Mouse (Mus musculus) lung, adult 18-20 months (tissue): Measurements from ENCODE around the gene Paqr4.
"Not testable (repeated sequence)": the region's sequence is repeated elsewhere in the genome, so short reads cannot be mapped to it uniquely, and the experiment has no call there.

ENCODE experiments used
- DNase-seq, 2 experiments: peaks; one replicate each; pipeline ENCODE4 v3.0.0; 2022; ENCODE audit warnings: mixed read lengths in 2 of 2

Paqr4 gene

DNA sequence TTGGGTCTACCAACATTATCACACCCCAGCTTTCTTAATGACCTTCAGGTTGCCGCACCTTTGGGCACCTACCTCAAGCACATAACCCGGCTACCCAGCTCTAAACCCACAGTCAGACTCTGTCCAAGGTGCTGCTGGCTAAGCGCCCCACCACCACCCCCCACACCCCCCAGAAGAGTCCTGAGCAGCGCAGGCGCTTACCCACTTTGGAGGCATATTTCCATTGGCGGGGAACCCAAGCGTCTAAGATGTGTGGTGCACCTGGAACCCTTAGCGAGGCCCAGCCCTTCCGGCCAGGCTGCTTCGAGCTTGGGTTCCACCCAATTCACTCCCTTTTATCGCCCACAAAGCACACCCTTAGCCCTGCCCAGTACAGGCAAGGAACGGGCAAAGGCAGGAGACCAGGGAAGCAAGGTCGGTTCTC, at the start of gene Paqr4:
Paqr4 (minus strand) TSS at position 270 of the 424 bp plus-strand sequence.
- DNase-seq: peak in 1 of 2 experiments; percentile 44

DNA sequence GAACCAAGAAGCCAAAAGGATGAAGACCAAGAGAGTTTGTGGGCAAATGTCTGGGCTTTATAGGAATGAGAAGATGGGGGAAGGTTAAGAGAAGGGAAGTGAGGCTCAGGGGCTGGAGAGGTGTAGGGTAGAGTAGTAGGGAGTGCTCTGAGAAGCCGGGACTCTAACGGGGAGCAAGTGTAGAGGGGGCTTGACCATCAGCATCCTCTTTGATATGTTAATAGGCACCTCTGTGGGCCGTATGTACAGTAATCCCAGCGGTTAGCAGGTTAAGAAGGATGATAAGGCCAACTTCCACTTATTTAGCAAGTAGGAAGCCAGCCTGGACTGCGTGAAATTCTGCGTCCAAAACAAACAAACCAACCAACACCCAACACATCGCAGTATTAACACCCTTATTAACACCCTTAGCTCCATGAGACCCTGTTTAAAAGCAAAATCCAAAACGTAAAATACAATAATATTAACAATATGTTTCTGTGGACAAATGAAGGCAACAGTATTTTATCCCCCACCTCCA, 49.1 kb upstream of the Paqr4 start:
- DNase-seq: no peak

DNA sequence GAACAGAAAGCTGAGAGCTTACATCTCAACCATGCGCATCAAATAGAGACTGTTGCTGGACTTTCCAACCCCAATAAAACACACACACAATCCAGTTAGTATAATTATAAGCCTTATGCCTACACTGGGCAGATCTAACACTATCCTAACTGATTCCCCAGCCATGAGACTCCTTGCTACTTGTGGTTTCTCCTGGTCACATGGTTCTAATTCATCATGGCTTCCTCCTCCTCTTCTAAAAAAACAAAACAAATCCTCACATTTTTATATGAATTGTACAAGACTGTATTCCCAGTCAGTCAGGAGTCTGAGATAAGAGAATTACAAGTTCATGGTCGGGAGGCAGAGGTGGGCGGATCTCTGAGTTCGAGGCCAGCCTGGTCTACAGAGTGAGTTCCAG, 48.3 kb upstream of the Paqr4 start:
- no peak for DNase-seq

DNA sequence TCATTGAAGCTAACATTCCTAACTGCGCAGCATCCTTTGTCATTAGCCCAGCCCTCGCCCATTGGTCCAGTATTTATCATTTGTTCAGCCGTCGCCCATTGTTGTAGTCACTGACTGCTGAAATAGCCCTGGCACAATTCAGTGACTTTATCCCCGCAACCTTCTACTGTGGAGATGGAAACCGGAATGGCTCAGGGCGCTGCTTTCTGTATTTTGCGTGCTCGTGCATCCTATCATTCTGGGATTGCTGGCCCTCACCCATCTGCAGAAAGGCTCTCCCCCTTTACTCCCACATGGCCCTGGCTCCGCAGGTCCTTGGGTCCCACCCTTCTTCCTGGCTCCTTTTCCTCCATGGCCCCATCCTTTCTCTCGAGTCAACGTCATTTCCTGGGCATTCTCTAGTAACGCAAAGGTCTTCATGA, 45.9 kb upstream of the Paqr4 start:
- DNase-seq: no peak

DNA sequence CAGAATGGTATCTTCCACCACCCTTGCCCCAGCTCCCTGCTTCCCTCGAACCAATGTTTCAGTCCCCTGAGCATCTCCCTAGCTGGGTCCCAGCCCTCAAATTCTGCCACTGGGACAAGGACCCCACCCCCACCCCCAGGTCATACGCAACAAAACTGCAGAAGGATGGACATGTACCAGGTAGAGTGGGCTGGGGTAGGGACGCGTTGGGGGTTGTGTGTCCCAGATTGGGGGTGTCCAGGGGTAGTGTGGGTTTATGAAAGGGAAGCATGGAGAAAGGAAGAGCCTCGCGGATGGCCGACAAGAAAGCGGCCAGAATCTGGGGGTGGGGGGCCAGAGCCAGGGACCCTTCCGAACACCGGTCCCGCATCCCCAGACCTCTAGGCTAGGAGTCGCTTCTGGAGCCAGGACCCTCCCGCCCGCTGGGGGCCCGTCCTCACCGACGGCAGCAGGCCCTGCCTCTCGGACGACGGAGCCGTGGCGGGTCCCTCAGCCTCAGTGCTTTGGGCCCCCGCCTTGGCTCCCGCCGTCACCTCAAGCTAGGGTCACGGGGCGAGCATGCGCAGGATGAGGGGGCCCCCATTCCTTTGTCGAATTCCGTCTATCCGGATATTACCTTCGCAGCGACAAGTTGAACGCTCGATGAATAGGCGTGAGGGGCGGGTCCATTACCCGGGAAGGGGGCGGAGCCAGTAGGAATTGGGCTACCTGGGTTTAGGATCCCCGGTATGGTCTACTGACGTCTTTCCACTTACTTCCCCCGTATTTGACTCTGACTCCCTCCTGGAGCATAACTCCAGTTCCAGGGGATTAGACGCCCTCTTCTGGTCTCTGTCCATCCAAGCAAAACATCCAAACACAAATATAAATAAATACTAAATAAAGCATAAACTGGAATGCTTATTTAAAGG, 45.1 kb upstream of the Paqr4 start, which contains the start of gene Flywch2:
Flywch2 (minus strand) TSS at position 521 of the 911 bp plus-strand sequence.
- peak; percentile 86 to 91 for DNase-seq

DNA sequence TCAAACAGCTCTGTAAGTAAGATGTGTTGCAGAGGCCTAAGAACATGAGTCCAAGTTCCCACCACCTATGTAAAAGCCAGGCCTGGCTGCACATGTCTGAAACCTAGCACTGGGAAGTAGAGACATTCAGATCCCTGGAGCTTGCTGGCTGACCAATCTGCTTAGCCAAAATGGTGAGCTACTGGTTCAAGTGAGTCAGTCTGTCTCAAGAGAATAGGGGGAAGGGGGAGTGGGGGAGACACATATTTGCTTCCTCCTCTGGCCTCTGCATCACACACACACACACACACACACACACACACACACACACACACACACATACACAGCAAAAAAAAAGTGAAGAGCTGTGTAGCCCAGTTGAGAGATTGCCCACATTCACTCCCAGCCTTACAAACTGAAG, 42.7 kb upstream of the Paqr4 start:
- DNase-seq: no peak

DNA sequence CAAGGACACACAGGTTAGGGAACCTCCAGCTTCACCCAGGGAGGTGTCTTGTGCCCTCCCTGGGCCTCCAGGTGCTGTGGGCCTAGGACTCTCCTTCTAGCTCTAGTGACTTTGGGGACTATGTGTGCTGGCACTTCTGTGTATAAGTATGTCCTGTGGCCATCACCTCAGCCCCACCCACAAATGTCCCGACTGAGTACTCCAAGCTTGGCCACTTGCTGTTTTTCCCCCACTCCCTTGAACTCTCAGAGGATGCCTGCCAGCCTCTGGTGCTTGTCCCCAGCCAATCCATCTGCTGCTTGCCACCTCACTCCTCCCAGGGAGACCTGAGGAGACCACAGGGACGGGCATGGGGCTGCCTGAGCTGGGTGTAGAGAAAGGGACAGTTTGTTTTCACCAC, 37.8 kb upstream of the Paqr4 start:
- DNase-seq: peak; percentile 32 to 59

DNA sequence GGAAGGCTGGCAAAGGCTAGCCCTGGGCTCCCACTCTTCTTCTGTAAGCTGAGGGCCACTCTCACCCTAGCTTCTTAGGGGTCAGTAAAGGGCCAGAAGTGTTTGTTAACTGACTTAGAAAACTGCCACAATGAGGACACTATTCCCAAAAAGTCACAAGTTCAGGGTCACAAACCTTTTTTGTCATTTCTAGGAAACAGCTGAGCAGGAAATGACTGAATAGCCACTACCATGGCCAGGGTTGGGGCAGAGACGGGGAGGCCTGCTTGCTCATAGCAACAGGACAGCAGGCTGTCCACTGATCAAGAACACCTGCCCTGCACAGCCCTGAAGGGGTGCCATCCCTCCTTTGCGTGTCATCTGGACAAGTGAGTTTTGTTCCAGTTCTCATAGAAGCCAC, 36.5 kb upstream of the Paqr4 start:
- no peak for DNase-seq

DNA sequence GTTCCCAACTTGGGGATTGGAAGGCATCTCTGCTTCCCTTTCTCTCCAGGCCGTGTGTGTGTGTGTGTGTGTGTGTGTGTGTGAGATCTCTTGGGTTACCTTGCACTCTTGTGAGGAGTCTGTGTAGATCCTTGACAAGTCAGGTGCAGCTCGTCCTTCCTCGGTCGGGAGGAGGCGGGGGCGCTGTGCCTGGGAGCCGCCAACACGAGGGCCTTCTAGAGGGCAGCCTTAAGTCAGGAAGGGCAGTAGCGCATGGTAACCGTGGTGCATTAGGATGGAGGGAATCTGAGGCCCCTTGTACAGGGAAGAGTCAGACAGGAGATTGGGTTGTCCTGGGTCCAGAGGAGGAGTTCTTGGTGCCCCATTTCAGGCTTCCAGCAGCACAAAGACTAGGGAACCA, 35.5 kb upstream of the Paqr4 start:
- no peak for DNase-seq

DNA sequence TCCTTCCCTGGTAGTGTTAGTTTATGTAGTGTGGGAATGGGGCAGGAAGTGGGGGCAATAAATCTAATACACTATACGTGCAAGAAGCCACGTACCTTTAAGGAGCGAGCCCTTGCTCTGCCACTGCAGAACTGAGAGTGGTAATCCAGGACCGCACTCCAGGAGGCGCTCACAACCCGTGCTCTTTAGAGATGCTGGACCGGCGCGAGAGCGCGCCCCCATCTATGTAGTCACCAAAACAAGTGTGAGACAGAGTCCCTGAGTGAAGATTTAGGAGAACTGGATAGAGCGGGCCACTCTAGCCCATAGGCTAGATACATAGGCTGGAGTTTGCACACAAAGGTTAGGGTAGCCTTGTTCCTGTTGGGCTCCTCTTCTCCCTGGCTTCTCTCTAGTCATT, 33.4 kb upstream of the Paqr4 start:
- DNase-seq: peak; percentile 86

DNA sequence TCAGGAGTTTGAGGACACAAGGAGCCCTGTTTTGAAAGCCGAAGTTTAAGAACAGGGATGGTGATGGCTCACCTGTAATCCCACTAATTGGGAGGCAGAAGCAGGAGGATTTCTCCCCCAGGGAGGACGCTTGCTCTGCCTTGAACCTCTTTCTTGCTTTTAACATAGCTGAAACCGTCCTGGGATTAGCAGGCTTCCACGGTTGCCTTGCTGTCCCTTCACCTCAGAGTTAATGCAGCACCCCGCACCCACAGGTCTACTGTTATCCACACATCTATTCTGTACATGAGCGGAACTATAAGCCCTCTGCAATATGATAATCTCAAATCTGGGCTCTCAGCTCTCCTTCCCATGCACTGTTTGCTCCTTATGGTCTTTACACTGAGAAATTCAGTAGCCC, 33.0 kb upstream of the Paqr4 start:
- DNase-seq: no peak

DNA sequence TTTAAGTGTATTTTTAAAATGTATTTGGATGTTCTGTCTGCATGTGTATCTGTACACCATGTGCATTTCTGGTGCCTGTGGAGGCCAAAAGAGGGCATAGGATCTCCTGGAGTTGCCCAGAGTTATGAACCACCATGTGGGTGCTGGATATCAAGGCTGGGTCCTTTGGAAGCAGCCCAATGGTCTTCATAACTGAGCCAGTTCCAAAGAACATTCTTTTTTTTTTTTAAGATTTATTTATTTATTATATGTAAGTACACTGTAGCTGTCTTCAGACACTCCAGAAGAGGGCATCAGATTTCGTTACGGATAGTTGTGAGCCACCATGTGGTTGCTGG, 31.5 kb upstream of the Paqr4 start:
- DNase-seq: not testable (repeated sequence)

DNA sequence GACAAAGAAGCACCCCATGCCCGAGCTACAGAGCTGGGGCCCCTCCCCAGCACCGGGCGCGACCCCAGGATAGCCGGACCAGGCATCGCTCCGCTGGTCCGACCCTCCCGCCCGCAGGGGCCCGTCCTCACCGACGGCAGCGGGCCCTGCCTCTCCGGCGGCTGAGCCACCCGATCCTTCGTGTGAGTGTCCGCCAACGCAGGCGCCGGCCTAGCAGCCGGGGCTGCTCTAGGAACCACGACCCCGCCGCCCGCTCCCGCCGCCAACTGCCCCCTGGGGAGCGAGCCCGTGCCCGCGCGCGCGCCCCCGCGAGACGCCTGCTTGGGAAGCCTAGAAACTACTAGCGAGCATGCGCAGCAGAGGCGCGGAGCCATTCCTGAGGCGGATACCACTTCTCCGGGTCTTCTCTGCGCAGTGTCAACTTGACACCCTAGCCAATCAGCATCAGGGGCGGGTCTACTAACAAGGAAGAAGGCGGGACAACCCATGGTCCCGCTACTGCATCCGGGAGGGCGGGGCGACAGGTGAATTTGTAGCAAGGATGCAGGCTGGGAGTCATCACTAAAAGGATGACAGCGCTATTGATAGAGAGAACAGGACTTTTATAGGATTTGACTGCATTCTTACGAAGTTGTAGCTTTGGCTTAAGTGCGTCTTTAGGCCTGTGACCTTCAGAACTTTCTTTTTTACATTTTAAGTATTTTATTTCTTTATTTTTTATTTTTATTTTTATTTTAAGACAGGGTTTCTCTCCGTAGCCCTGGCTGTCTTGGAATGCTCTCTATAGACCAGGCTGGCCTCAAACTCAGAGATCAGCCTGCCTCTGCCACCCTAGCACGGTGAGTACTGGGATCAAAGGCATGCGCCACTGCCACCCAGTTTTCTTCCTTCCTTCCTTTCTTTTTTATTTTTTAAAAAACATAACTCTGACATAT, 30.9 kb upstream of the Paqr4 start, which contains the start of gene Flywch1:
Flywch1 (minus strand) TSS at position 319 of the 935 bp plus-strand sequence.
- peak; percentile 99 for DNase-seq

DNA sequence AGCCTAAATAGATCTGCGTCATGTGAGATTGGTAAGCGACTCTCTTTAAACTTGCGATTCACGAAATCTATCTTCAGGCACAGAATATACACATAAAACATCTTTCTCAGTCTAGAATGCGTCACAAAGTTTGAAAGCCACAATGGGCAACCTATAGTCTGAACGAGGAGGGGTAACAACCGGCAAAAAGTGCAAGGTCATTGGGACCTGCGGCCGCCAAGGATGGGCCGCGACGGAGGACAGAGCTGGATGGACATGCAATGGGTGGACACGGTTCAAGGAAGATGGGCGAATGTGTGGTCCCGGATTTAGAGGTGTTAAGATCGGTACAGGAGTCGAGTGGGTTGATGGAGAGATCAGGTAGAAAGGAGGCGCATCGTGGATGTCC, 30.2 kb upstream of the Paqr4 start:
- DNase-seq: peak in 1 of 2 experiments; percentile 17

DNA sequence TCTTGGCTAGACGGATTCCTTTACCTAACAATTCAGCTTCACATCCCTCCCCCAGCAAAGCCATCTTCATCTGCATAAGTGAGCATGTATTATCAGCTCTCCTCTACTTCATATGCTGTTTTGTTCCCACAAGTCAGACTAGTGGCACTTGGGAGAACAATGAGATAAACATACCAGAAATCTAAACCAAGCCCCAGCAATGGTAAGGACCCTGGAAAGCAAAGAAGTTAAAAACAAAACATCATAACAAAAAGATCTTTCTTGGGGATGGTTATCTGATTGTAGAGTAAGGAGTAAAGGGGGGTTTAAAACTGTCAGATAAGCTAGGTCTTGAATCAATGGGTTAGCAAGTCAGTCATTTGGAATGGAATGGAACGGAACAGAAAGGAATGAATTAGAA, 29.8 kb upstream of the Paqr4 start:
- DNase-seq: no peak

DNA sequence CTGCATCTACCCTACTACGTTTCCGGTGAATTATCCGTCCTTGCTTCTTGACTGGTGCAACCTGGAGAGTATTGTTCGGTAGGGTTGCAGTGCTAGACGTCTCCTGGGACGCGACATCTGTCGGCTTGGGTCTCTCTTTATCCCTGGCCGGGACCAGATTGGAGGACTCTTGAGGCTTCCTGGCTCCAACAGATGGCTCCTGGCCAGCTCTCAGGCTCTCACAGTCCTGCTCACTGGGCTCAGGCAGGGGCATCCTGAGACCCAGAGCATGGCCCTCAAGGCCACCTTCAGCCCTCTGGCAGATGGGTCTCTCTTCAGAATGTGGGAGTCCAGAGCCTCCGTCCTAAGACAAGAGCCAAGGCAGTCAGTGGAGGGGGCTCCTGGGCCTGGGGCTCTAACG, 22.3 kb upstream of the Paqr4 start:
- DNase-seq: no peak

DNA sequence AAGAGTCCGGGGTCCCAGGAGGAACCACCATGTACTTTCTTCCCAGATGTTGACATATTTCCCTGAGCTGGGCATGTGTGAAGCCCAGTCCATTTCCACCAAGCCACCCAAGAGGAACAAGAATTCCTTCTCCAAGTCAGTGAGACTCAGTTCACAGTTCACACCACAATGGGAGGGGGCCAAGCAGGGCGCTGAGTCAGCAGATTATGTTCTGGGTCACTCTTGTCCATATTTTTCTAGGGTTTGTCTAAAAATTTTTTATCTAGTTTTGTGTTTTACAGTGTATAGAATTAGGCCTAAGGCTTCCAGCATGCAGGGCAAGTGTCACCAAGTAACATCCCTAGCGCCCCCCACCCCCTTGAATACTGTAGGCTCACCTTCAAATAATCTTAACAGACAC, 20.5 kb upstream of the Paqr4 start:
- no peak for DNase-seq

DNA sequence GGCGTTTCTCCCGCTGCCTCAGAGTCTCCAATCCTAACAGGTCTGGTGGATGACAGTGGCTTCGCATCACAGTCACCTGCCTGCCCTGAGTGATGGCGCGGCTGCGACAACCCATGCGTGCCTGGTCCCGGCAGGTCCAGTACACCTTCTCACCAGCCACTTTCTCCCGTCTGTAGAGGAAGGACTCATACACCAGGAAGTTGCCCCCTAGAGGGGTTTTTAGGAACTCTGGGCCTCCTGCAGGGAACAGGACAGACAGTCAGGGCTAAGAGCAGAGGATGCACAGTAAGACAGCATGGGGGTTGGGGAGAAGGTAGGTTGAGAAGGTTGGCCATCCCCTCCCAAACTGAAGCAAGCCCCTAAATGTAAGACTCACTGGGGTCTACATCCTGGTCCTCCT, 19.6 kb upstream of the Paqr4 start:
- DNase-seq: no peak

DNA sequence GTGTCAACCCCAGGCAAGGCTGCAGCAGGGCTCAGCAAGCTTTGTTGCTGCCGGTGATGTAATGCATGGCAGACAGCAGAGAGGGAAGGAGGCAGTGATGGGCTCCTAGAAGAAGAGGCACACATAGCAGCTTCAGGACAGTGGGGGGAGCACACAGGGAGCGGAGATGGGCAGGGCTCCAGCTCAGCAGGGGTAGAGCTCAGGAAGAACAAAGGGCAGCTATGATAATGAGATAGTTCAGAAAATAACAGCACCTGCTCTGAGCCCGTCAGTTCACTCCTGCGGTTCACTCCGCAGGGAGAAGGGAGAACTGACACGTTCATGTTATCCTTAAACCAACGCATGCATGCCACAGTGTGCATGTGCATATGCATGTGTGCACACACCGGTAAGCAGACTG, 18.1 kb upstream of the Paqr4 start:
- DNase-seq: no peak

DNA sequence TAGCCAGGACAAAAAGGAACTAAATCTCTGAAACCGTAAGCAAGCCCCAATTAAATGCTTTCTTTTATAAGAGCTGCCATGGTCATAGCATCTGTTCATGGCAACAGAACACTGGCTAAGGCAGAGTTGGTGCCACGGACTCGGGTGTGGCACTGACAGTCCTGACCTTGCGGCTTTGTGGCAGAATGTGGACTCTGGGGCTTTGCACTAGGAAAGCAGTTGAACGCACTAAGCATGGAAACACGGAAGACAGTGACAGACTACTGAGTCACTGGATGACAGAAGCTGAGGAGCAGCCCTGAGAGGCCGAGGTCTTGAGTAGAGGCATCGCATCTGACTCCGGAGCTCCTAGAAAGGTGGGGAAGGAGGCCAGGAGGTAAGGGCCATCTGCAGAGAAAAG, 16.9 kb upstream of the Paqr4 start:
- no peak for DNase-seq

DNA sequence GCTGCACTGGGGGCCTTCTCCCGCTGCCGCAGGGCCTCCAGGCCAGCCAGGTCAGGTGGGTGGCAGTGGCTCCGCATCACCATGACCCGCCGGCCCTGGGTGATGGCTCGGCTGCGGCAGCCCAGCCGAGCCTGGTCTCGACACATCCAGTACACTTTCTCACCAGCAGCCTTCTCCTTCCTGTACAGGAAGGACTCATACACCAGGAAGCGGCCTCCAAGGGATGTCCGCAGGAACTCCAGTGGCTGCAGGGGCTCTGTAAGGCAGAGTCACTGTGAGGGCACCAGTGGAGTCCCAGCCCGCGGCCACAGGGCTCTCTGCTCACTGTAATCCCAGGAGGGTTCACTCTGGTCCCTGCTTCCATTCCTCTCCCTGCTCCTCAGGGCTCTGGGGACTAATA, 15.0 kb upstream of the Paqr4 start:
- DNase-seq: no peak

DNA sequence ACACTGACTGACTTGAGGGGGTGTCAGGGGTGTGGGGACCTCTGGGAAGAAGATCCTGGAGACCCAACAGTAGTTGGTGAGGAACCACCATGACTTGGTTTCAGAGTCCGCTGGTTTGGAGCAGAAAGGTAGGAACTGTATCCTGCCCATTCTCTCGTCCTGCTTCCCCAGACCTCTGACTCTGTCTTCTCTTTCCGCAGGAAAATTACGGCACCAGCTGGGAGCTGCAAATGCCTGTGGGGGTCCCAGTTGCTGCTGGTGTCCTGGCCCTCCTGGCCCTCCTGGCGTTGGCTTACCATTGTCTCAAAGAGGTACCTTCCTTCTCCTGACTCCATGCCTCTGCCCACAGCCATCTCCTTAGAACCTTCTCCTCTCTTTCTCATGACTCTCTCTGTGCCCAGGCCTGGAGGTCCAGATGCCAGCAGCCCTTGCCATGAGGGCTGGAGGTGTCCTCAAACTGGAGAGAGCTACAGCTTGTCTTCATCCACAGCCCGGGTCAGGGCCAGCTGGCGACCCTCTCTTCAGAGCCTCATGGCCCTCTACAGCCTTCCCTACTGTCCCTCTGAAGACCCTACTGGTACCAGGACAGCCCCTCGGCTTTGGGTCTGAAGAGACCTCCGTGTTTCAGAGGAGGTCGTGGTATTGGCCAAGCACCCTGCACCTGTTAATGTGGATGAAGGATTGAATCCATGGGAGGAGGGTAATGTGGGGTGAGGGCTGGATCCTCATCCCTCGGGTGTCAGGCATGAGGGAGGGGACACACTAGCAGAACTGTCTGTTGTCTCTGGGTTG, 8.9 kb upstream of the Paqr4 start:
- no peak for DNase-seq
